Mouse (Mus musculus): ENCODE measurements at regions not wholly inside any gene's neighbourhood (a gene's known extent, or its start where the extent isn't known, plus 50 kb on each side); places are given as distances from the start of the nearest gene placed in this dataset.

GRCm38 (mm10) chr19:14180244-14180643 lies 266.9 kb downstream of the Olfr1505 start:
- Histone ChIP-seq H3K4me3 (ENCODE audit: low read length) (no peak overlapping the region), H3K36me3 (ENCODE audit: control insufficient read depth, insufficient read depth, low read length) (no peaks in the 10 kb centered on the region), H3K9ac (ENCODE audit: low read length) (no peak overlapping the region), H3K4me1 (replicated peaks; ENCODE audit: control insufficient read depth, insufficient read depth, low read length) (no peaks in the 10 kb centered on the region), H3K27ac (ENCODE audit: low read length) (no peak overlapping the region), H3K4me2 (ENCODE audit: low read depth, low read length) (no peak overlapping the region), H3K9me3 (ENCODE audit: control insufficient read depth, low read length) (no peaks in the 10 kb centered on the region), H3K27me3 (ENCODE audit: control insufficient read depth, insufficient read depth, low read depth, low read length) (no peaks in the 10 kb centered on the region)
- ATAC-seq (ENCODE audit: low read depth): peak; percentile 96
- 32% methylated on average over 4 of the region's 4 CpGs for WGBS

GRCm38 (mm10) chr19:14180956-14181355 lies 267.6 kb downstream of the Olfr1505 start:
- ATAC-seq (ENCODE audit: low read depth): no peak
- no peaks in the 10 kb centered on the region for H3K4me1 ChIP-seq (replicated peaks; ENCODE audit: control insufficient read depth, insufficient read depth, low read length)
- H3K27ac ChIP-seq (ENCODE audit: low read length): no peak overlapping the region

DNA sequence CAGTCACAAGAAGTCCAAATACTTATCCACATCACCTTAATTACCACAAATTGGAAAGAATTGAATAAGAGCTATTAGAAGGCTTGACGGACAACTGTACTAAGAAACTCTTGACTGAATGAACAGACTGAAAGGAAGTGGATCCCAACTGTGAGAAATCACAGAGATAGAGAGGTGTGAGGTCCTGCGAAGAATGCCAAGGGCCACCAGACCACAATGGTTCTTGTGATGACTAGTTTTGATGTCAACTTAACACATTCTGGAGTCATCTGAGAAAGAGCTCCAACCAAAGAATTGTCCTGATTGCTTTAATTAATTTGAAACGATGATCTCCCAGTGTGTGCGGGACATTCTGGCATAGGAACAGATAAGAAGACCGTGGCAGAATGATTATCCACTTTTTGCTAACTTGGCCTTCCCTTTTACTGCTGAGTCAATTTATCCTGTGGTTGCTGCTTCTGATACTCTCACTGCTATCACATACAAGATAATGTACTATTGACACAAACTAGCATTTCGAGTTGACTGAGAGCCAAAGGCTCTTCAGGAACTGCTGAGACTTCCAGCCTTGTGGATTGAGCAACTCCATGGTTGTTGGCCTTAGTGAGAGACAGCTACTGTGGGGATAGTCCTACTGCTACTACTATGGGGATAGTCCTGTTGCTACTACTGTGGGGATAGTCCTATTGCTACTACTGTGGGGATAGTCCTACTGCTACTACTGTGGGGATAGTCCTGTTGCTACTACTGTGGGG lies 268.5 kb downstream of the Olfr1505 start:
- H3K9me3 ChIP-seq (ENCODE audit: control insufficient read depth, low read length): no peaks in the 10 kb centered on the region
- ATAC-seq (ENCODE audit: low read depth): peak; percentile 70
- no peaks in the 10 kb centered on the region for H3K4me1 ChIP-seq (replicated peaks; ENCODE audit: control insufficient read depth, insufficient read depth, low read length)
- H3K4me3 ChIP-seq (ENCODE audit: low read length): no peak overlapping the region
- WGBS: 57% methylated on average over 6 of the region's 6 CpGs
- H3K36me3 ChIP-seq (ENCODE audit: control insufficient read depth, insufficient read depth, low read length): no peaks in the 10 kb centered on the region
- H3K4me2 ChIP-seq (ENCODE audit: low read depth, low read length): no peak overlapping the region
- H3K27ac ChIP-seq (ENCODE audit: low read length): no peak overlapping the region
- no peak overlapping the region for H3K9ac ChIP-seq (ENCODE audit: low read length)
- H3K27me3 ChIP-seq (ENCODE audit: control insufficient read depth, insufficient read depth, low read depth, low read length): no peaks in the 10 kb centered on the region

More at GRCm38 (mm10) chr19:14180956-14181355, 267.6 kb downstream of the Olfr1505 start:
- no peaks in the 10 kb centered on the region for H3K27me3 ChIP-seq (ENCODE audit: control insufficient read depth, insufficient read depth, low read depth, low read length)
- no peak overlapping the region for H3K4me2 ChIP-seq (ENCODE audit: low read depth, low read length)
- no peaks in the 10 kb centered on the region for H3K36me3 ChIP-seq (ENCODE audit: control insufficient read depth, insufficient read depth, low read length)
- no peak overlapping the region for H3K9ac ChIP-seq (ENCODE audit: low read length)
- H3K4me3 ChIP-seq (ENCODE audit: low read length): no peak overlapping the region
- H3K9me3 ChIP-seq (ENCODE audit: control insufficient read depth, low read length): no peaks in the 10 kb centered on the region
- WGBS: 72% methylated on average over 3 of the region's 3 CpGs

DNA sequence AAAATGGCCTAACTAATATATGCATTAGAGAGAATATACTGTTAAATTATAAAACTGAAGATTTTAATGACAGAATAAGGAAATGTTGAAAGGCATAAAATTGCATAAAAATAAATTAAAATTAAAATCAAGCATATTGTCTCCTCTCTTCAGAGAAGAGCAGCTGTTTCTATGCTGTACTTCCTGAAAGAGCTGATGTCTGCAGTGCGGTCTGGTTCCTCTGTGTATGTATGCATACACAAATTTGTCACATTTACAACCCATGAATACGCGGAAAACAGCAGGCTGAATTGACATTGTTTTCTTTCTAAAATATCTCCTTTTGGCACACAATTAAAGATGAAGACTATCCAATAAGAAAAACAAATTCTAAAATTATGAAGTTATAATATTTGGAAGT lies 278.5 kb downstream of the Olfr1505 start:
- no peak for ATAC-seq (ENCODE audit: low read depth)
- Histone ChIP-seq H3K4me3 (ENCODE audit: low read length) (no peak overlapping the region), H3K9ac (ENCODE audit: low read length) (no peak overlapping the region), H3K4me1 (replicated peaks; ENCODE audit: control insufficient read depth, insufficient read depth, low read length) (no peaks in the 10 kb centered on the region), H3K27ac (ENCODE audit: low read length) (no peak overlapping the region), H3K4me2 (ENCODE audit: low read depth, low read length) (no peak overlapping the region), H3K27me3 (ENCODE audit: control insufficient read depth, insufficient read depth, low read depth, low read length) (no peaks in the 10 kb centered on the region), H3K9me3 (ENCODE audit: control insufficient read depth, low read length) (no peaks in the 10 kb centered on the region), H3K36me3 (ENCODE audit: control insufficient read depth, insufficient read depth, low read length) (no peaks in the 10 kb centered on the region)
- 88% methylated on average over 3 of the region's 3 CpGs for WGBS

DNA sequence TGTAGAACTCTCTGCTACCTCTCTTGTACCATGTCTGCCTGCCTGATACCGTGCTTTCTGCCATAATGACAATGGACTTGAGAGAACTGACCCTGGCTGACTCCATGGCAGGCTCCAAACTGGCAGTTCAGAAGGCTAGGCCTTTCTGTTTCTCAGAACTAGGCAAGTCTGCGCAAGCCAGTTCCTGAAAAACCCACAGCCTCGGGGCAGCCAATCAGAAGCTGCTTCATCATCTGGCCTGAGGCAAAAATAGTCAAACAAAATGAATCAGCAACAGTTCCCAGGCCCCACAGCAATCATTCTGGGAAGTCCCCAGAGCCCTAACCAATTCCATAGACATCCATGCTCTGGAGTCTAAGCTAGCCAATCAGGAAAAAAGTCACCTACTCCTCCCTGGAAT lies 284.5 kb downstream of the Olfr1505 start:
- H3K4me1 ChIP-seq (replicated peaks; ENCODE audit: control insufficient read depth, insufficient read depth, low read length): no peaks in the 10 kb centered on the region
- ATAC-seq (ENCODE audit: low read depth): no peak
- 85% methylated on average over 3 of the region's 3 CpGs for WGBS
- no peaks in the 10 kb centered on the region for H3K36me3 ChIP-seq (ENCODE audit: control insufficient read depth, insufficient read depth, low read length)
- no peaks in the 10 kb centered on the region for H3K27me3 ChIP-seq (ENCODE audit: control insufficient read depth, insufficient read depth, low read depth, low read length)
- no peak overlapping the region for H3K27ac ChIP-seq (ENCODE audit: low read length)
- no peaks in the 10 kb centered on the region for H3K9me3 ChIP-seq (ENCODE audit: control insufficient read depth, low read length)
- no peak overlapping the region for H3K4me3 ChIP-seq (ENCODE audit: low read length)
- no peak overlapping the region for H3K4me2 ChIP-seq (ENCODE audit: low read depth, low read length)
- no peak overlapping the region for H3K9ac ChIP-seq (ENCODE audit: low read length)

GRCm38 (mm10) chr19:14220507-14220909 lies 307.2 kb downstream of the Olfr1505 start:
- Histone ChIP-seq H3K9ac (ENCODE audit: low read length) (no peak overlapping the region), H3K9me3 (ENCODE audit: control insufficient read depth, low read length) (no peaks in the 10 kb centered on the region), H3K36me3 (ENCODE audit: control insufficient read depth, insufficient read depth, low read length) (no peaks in the 10 kb centered on the region), H3K27ac (ENCODE audit: low read length) (peak overlapping the region; percentile 25; the same call in 1 of the 2 replicates), H3K4me1 (replicated peaks; ENCODE audit: control insufficient read depth, insufficient read depth, low read length) (no peaks in the 10 kb centered on the region), H3K4me3 (ENCODE audit: low read length) (no peak overlapping the region), H3K27me3 (ENCODE audit: control insufficient read depth, insufficient read depth, low read depth, low read length) (no peaks in the 10 kb centered on the region), H3K4me2 (ENCODE audit: low read depth, low read length) (no peak overlapping the region)
- peak; percentile 85 for ATAC-seq (ENCODE audit: low read depth)
- WGBS: 37% methylated on average over 4 of the region's 4 CpGs

- Histone ChIP-seq H3K36me3 (ENCODE audit: control insufficient read depth, insufficient read depth, low read length) (no peaks in the 10 kb centered on the region), H3K9ac (ENCODE audit: low read length) (no peak overlapping the region), H3K4me3 (ENCODE audit: low read length) (no peak overlapping the region), H3K4me2 (ENCODE audit: low read depth, low read length) (no peak overlapping the region), H3K27me3 (ENCODE audit: control insufficient read depth, insufficient read depth, low read depth, low read length) (no peaks in the 10 kb centered on the region), H3K9me3 (ENCODE audit: control insufficient read depth, low read length) (no peaks in the 10 kb centered on the region), H3K4me1 (replicated peaks; ENCODE audit: control insufficient read depth, insufficient read depth, low read length) (no peaks in the 10 kb centered on the region), H3K27ac (ENCODE audit: low read length) (no peak overlapping the region)
- ATAC-seq (ENCODE audit: low read depth): no peak
- 48% methylated on average over 6 of the region's 6 CpGs for WGBS
Observed at GRCm38 (mm10) chr19:14225061-14225696, 311.8 kb downstream of the Olfr1505 start.

DNA sequence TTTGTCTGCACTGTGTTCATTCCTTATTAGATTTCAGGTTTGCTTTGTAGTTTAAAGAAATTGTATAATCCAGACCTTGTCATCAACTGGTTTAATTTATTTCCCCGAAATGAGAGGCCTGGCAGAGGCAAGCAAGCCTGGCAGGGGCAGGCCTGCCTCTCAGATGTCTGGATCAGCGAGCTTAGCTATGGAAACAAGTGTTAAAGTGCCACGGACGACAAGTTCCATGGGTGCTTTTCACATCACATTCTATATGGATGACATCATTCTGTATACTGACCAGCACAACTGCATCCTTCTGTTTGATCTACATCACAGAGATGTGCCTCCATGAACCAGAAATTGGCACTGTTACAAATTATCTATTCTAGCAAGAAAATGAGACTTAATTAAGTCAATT lies 312.5 kb downstream of the Olfr1505 start:
- no peak overlapping the region for H3K9ac ChIP-seq (ENCODE audit: low read length)
- no peaks in the 10 kb centered on the region for H3K36me3 ChIP-seq (ENCODE audit: control insufficient read depth, insufficient read depth, low read length)
- no peaks in the 10 kb centered on the region for H3K27me3 ChIP-seq (ENCODE audit: control insufficient read depth, insufficient read depth, low read depth, low read length)
- no peak overlapping the region for H3K27ac ChIP-seq (ENCODE audit: low read length)
- H3K4me2 ChIP-seq (ENCODE audit: low read depth, low read length): no peak overlapping the region
- no peaks in the 10 kb centered on the region for H3K9me3 ChIP-seq (ENCODE audit: control insufficient read depth, low read length)
- H3K4me1 ChIP-seq (replicated peaks; ENCODE audit: control insufficient read depth, insufficient read depth, low read length): no peaks in the 10 kb centered on the region
- ATAC-seq (ENCODE audit: low read depth): no peak
- H3K4me3 ChIP-seq (ENCODE audit: low read length): no peak overlapping the region
- 33% methylated on average over 4 of the region's 4 CpGs for WGBS

GRCm38 (mm10) chr19:14226521-14226920 lies 313.2 kb downstream of the Olfr1505 start:
- no peaks in the 10 kb centered on the region for H3K4me1 ChIP-seq (replicated peaks; ENCODE audit: control insufficient read depth, insufficient read depth, low read length)
- H3K4me3 ChIP-seq (ENCODE audit: low read length): no peak overlapping the region
- no peaks in the 10 kb centered on the region for H3K27me3 ChIP-seq (ENCODE audit: control insufficient read depth, insufficient read depth, low read depth, low read length)
- H3K36me3 ChIP-seq (ENCODE audit: control insufficient read depth, insufficient read depth, low read length): no peaks in the 10 kb centered on the region
- no peak for ATAC-seq (ENCODE audit: low read depth)
- H3K9ac ChIP-seq (ENCODE audit: low read length): no peak overlapping the region
- no peaks in the 10 kb centered on the region for H3K9me3 ChIP-seq (ENCODE audit: control insufficient read depth, low read length)
- H3K27ac ChIP-seq (ENCODE audit: low read length): no peak overlapping the region
- H3K4me2 ChIP-seq (ENCODE audit: low read depth, low read length): no peak overlapping the region
